ENCODE assay signal across 7 mouse cellular contexts in genomic region chr1:83870853-83871567, GRCm38 (mm10).
DNase-seq lines count a peak whose midpoint lies in the region; ATAC-seq and TF ChIP-seq lines count a peak whose summit lies in the region.

No protein-coding gene starts in this region.

- DNase-seq in urinary bladder, postnatal 14 days (ENCODE audit: low spot score), result peak; percentile 38
- DNase-seq in urinary bladder, adult 2 months (ENCODE audit: low spot score), result no peak
- DNase-seq in mesoderm, embryonic 11.5 days (ENCODE audit: low read depth, low spot score), result peak; percentile 73
- DNase-seq in yolk sac, embryonic 10.5 days (ENCODE audit: low spot score), result peak; percentile 9
- DNase-seq in layer of hippocampus, adult 2 months (ENCODE audit: low spot score in 2 of 2), result no peak
- DNase-seq in gastrocnemius, postnatal 36 days, result no peak

- no peak overlapping the region for H3K4me3 ChIP-seq in heart, embryonic 16.5 days (ENCODE audit: low read length)
- no peak overlapping the region for H3K4me3 ChIP-seq in layer of hippocampus, adult 2 months

- no peak for TF ChIP-seq CTCF in layer of hippocampus, adult 2 months (conservative IDR thresholded peaks at IDR 0.05)

- H3K4me2 ChIP-seq in heart, embryonic 16.5 days (ENCODE audit: low read depth, low read length), result no peak overlapping the region

- no peaks in the 10 kb centered on the region for H3K27me3 ChIP-seq in heart, embryonic 16.5 days (ENCODE audit: control insufficient read depth, insufficient read depth, low read length)

- peak; percentile 60; the same call in 1 of the 2 replicates for ATAC-seq in heart, embryonic 16.5 days (replicated peaks; ENCODE audit: extremely low read depth, insufficient read depth, low FRiP score)

- intact Hi-C loops in gastrocnemius, postnatal 36 days (cut with DNase I), result no loop called here

- 61% methylated on average over 5 of the region's 5 CpGs for WGBS in heart, embryonic 16.5 days

- no peak overlapping the region for H3K27ac ChIP-seq in heart, embryonic 16.5 days (ENCODE audit: low read length)
- H3K27ac ChIP-seq in layer of hippocampus, adult 2 months, result no peak overlapping the region

- no peaks in the 10 kb centered on the region for H3K9me3 ChIP-seq in heart, embryonic 16.5 days (replicated peaks; ENCODE audit: control insufficient read depth, low read length)

- no peaks in the 10 kb centered on the region for H3K4me1 ChIP-seq in heart, embryonic 16.5 days (ENCODE audit: control insufficient read depth, insufficient read depth, low read length)

- no peaks in the 10 kb centered on the region for H3K36me3 ChIP-seq in heart, embryonic 16.5 days (ENCODE audit: control insufficient read depth, insufficient read depth)

- no peak overlapping the region for H3K9ac ChIP-seq in heart, embryonic 16.5 days (ENCODE audit: low read length)

Comparison
In these comparisons a context has a peak if more than half of its experiments do, and no peak if none do; other contexts are left out.
1. DNase-seq: peak in urinary bladder, postnatal 14 days (single experiment), mesoderm, embryonic 11.5 days (single experiment) and yolk sac, embryonic 10.5 days (single experiment); none in urinary bladder, adult 2 months (single experiment), layer of hippocampus, adult 2 months (0 of 2) and gastrocnemius, postnatal 36 days (0 of 2).